Mouse (Mus musculus): ENCODE data around the gene Crxos. TPM values are rescaled to one million over a fixed set of nuclear protein-coding genes. Genes with fewer than 3 reads are reported as not detected.

The Crxos gene
- polyA plus RNA-seq, 1 experiment from 2014 or later, result not detected

DNA sequence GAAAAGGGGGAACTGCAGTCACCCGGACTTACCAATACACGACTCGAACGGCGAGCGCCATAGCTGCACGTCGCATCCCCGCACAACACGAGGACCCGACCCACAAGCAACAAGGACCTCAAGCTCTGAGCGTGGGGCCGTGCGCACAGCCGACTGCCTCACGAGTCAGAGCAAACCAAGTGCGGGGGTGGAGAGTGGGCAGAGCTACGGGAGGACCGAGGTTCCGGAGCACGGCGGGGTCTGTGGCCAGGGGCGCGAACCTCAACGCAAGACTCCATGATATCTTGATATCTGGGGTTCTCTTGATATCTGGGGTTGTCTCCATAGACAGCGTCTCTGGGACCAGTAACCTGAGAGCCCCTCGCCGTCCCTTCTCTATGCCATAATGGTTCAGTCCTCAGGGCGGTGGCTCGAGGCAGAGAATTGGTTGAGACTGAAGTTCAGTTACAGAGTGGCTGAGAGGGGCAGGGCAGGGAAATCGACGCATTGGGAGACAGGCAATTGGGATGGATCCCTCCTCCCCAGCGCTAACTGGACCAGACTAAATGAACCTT lies 39.9 kb downstream of the Crxos start, which contains the start of gene Selenow:
TSS of gene Selenow (minus strand) at position 183 of the 554 bp plus-strand sequence.
- peak within 1 kb of the TSS; percentile 83 for H3K4me2 ChIP-seq
- no peaks in the 10 kb centered on the region for H3K9me3 ChIP-seq (replicated peaks)
- no peaks in the 10 kb centered on the region for H3K27me3 ChIP-seq
- peak within 1 kb of the TSS; percentile 77 for H3K9ac ChIP-seq
- peak within 1 kb of the TSS; percentile 81 for H3K27ac ChIP-seq
- peaks cover 30% of the 10 kb centered on the region for H3K36me3 ChIP-seq
- peak; percentile 95 for ATAC-seq (replicated peaks; ENCODE audit: low FRiP score)
- peak within 1 kb of the TSS; percentile 74 for H3K4me3 ChIP-seq (replicated peaks)
- H3K4me1 ChIP-seq, result peaks cover 27% of the 10 kb centered on the region
- 0% methylated on average over 33 of the region's 33 CpGs for WGBS

DNA sequence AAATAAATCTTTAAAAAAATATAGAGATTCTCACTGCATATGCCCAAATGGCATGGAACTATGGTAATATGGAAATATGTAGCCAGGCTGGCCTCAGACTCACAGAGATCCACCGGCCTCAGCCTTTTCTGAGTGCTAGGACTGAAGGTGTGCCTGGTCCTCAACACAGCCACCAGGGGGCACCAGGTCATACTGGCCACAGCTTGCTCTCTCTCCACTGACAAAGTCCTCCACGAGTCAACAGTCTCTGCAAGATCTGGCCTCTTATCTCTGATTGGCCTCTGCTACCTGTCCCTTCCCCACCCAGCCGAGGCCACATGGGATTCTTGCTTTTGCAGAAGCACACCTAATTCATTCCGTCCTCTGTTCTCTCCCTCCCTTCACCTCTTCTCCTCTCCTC lies 47.5 kb downstream of the Crxos start:
- no peaks in the 10 kb centered on the region for H3K27me3 ChIP-seq
- peaks cover 9% of the 10 kb centered on the region; the same call in 1 of the 2 replicates for H3K4me1 ChIP-seq
- H3K4me2 ChIP-seq, result no peak overlapping the region
- no peak overlapping the region for H3K27ac ChIP-seq
- H3K9me3 ChIP-seq (replicated peaks), result no peaks in the 10 kb centered on the region
- no peak overlapping the region for H3K9ac ChIP-seq
- 44% methylated on average over 4 of the region's 4 CpGs for WGBS
- H3K36me3 ChIP-seq, result no peaks in the 10 kb centered on the region; the same call in 1 of the 2 replicates
- H3K4me3 ChIP-seq (replicated peaks), result no peak overlapping the region
- ATAC-seq (replicated peaks; ENCODE audit: low FRiP score), result 0 out of 2 replicates have a peak, but pooled peaks have one; percentile 44

DNA sequence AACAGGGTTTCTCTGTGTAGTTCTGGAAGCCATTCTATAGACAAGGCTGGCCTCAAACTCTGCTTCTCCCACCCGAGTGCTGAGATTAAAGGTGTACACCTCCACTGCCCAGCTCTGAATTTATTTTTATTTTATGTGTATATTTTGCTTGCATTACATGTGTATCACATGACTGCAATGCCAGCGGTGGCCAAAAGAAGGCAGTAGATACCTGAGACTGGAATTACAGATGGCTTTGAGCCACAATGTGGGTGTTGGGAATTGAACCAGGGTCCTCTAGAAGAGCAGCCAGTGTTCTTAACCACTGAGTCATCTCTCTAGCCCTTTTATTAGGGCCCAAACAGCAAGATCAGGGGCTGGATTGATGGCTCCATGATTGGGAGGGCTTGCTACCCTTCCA lies 48.1 kb downstream of the Crxos start:
- 61% methylated on average over 2 of the region's 2 CpGs for WGBS
- Histone ChIP-seq H3K9me3 (replicated peaks) (no peaks in the 10 kb centered on the region; the same call in 1 of the 2 replicates), H3K4me1 (peaks cover 9% of the 10 kb centered on the region; the same call in 1 of the 2 replicates), H3K9ac (no peak overlapping the region), H3K36me3 (peaks cover 5% of the 10 kb centered on the region; the same call in 1 of the 2 replicates), H3K4me2 (no peak overlapping the region), H3K27ac (no peak overlapping the region), H3K4me3 (replicated peaks) (no peak overlapping the region), H3K27me3 (no peaks in the 10 kb centered on the region)
- no peak for ATAC-seq (replicated peaks; ENCODE audit: low FRiP score)

DNA sequence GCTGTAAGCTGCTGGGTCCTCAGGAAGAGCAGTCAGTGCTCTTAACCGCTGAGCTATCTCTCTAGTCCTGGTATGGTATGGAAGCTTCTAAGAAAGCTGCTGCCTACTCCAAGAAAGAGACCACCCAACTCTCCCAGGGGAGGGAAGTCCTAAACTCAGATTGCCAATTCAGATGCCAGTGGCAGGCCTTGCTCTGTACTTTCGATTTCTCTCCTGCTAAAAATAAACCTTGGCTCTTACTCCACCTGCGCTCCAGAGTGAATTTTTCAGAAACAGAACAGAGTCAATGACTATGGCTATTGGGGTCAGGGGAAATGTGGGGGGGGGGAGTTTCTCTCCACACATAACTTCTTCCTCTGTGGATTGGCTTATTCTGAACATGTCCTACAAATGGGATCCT lies 49.2 kb downstream of the Crxos start:
- Histone ChIP-seq H3K9ac (no peak overlapping the region), H3K27me3 (no peaks in the 10 kb centered on the region), H3K36me3 (peaks cover 16% of the 10 kb centered on the region), H3K27ac (no peak overlapping the region), H3K4me2 (no peak overlapping the region), H3K4me1 (peaks cover 9% of the 10 kb centered on the region; the same call in 1 of the 2 replicates), H3K4me3 (replicated peaks) (no peak overlapping the region), H3K9me3 (replicated peaks) (no peaks in the 10 kb centered on the region; the same call in 1 of the 2 replicates)
- no peak for ATAC-seq (replicated peaks; ENCODE audit: low FRiP score)
- WGBS, result 88% methylated on average over 3 of the region's 3 CpGs

DNA sequence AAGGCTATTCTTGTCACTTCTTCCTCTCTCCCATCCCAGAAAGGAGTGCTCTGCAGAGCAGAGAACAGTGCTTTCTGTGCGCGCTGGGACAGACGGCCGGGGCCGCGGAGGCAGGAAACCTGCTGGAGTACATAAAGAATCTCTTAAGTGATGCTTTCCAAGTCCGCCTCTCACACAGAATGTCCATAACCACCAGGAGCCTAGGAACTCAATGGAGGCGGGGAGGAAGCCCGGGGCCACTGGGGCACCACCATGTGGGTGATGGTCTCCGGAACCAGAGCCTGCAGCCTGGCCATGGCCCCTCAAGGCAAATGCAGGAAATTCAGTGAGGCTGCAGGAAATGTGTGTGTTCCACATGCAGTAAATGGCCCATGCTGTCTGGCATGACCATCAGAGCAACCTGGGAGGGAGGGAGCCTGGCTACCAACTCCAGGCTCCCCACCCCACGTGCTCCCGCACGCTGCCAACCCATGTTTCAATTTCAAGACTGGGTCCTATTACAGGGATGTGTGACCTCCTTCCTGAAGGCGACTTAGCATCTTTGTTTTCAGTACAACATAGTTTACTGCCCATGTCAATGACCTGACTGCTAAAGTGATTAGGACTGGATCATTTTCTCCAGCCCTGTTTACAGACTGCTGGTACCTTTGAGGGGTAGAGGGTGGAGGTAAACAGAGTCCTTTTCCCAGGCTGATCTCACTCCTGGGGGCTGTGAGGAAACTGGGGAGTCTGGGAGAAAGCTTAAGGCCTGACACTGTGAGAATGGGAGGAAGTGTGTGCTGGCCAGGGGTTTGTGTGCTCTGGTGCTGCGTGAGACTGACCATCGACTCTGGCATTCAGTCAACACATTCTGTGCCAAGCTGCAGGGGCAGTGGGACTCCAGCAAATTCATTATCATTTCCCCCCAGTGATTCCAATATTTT lies 51.3 kb downstream of the Crxos start:
- 40% methylated on average over 16 of the region's 16 CpGs for WGBS
- Histone ChIP-seq H3K36me3 (peaks cover 36% of the 10 kb centered on the region), H3K9ac (no peak overlapping the region), H3K27me3 (no peaks in the 10 kb centered on the region), H3K4me1 (peaks cover 9% of the 10 kb centered on the region; the same call in 1 of the 2 replicates), H3K9me3 (replicated peaks) (no peaks in the 10 kb centered on the region; the same call in 1 of the 2 replicates), H3K4me3 (replicated peaks) (no peak overlapping the region), H3K27ac (peak overlapping the region; percentile 77), H3K4me2 (peak overlapping the region; percentile 5; the same call in 1 of the 2 replicates)
- ATAC-seq (replicated peaks; ENCODE audit: low FRiP score), result peak; percentile 61

DNA sequence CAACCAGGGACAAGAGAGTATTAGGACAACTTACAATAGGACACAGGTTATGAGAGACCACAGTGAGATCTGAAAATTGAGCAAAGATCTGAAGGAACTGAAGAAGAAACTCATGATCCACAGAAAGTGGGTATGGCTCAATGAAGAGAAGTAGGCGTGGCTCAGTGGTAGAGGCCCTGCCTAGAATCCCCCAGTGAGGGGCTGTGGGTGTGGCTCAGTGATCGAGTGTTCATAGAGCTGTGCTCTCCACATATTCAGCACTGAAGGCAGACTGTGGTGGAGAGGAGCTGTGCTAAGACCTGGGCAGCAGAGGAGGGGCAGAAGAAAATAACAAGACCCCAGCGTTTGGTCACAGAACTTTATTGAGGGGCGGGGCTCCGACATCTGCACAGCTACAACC lies 55.1 kb downstream of the Crxos start:
- H3K4me3 ChIP-seq (replicated peaks), result no peak overlapping the region
- H3K9me3 ChIP-seq (replicated peaks), result no peaks in the 10 kb centered on the region; the same call in 1 of the 2 replicates
- peaks cover 74% of the 10 kb centered on the region for H3K36me3 ChIP-seq
- peaks cover 9% of the 10 kb centered on the region; the same call in 1 of the 2 replicates for H3K4me1 ChIP-seq
- WGBS, result 90% methylated on average over 5 of the region's 5 CpGs
- H3K9ac ChIP-seq, result no peak overlapping the region
- ATAC-seq (replicated peaks; ENCODE audit: low FRiP score), result no peak
- H3K27me3 ChIP-seq, result no peaks in the 10 kb centered on the region
- no peak overlapping the region for H3K4me2 ChIP-seq
- H3K27ac ChIP-seq, result no peak overlapping the region

DNA sequence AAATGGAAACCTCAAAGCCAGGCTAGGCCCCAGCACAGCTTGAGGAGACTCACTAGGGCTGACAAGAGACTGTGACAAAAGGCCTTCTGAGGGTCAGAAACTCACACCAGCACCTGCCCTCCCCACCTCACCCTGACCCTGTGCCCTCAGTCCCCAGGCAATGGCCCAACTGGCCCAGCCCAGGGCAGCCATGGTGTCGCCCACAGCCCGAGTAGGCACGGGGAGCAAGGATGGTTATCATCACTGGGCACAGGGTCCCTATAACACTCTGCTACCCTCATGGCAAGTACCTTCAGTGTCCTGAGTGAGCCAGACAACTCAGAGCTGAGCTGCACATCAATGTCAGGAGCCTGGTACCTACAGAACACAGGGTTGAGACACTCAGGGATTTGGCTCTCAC lies 56.2 kb downstream of the Crxos start:
- Histone ChIP-seq H3K27ac (no peak overlapping the region), H3K4me1 (peaks cover 4% of the 10 kb centered on the region; the same call in 1 of the 2 replicates), H3K9ac (no peak overlapping the region), H3K36me3 (peaks cover 85% of the 10 kb centered on the region), H3K4me2 (no peak overlapping the region), H3K27me3 (no peaks in the 10 kb centered on the region), H3K9me3 (replicated peaks) (no peaks in the 10 kb centered on the region; the same call in 1 of the 2 replicates), H3K4me3 (replicated peaks) (no peak overlapping the region)
- 97% methylated on average over 3 of the region's 3 CpGs for WGBS
- ATAC-seq (replicated peaks; ENCODE audit: low FRiP score), result no peak; the same call in 1 of the 2 replicates

DNA sequence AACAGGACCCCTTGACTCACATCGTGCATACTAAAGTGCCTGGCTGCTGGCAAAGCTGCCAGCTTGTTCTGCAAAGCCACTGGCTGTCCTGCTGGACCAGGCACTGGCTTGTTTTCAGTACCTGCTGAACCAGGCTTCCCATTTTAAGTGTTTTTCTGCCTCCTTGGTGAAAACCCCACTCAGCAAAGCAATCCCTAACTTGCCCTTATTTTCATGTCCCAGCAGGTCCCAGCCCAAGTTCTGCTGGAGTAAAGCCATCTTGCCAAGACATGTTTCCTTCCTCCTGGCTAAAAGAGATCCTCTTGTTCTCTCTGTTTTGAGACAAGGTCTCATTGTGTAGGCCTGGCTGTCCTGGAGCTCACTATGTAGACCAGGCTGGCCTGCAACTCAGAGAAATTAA lies 61.9 kb downstream of the Crxos start:
- no peaks in the 10 kb centered on the region for H3K27me3 ChIP-seq
- WGBS, result 88% methylated on average over 1 of the region's 1 CpGs
- peak overlapping the region; percentile 90; the same call in 1 of the 2 replicates for H3K4me3 ChIP-seq (replicated peaks)
- peak overlapping the region; percentile 71; the same call in 1 of the 2 replicates for H3K4me2 ChIP-seq
- no peak overlapping the region for H3K9ac ChIP-seq
- peaks cover 52% of the 10 kb centered on the region for H3K36me3 ChIP-seq
- H3K9me3 ChIP-seq (replicated peaks), result no peaks in the 10 kb centered on the region
- H3K4me1 ChIP-seq, result peaks cover 32% of the 10 kb centered on the region
- H3K27ac ChIP-seq, result no peak overlapping the region
- no peak for ATAC-seq (replicated peaks; ENCODE audit: low FRiP score)

DNA sequence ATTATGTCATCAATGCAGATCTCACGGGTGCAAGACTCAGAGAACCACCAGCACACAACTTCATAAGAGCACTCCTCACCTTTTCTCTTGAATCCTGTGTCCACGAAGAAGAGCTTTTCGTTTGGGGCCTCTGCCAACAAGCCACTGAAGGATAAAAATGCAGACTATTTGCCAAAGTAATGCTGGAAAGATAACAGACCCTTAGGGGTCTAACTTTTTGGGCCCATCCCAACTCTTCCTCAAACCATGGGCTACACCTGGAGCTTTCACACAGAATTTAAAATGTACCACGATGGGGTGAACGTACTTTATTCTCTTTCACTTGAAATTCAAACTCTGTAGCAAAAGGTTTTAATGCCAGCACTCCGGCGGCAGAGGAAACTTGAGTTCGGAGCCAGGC lies 62.8 kb downstream of the Crxos start:
- H3K27ac ChIP-seq, result peak overlapping the region; percentile 98; the same call in 1 of the 2 replicates
- H3K9me3 ChIP-seq (replicated peaks), result no peaks in the 10 kb centered on the region
- H3K9ac ChIP-seq, result peak overlapping the region; percentile 85
- H3K4me2 ChIP-seq, result peak overlapping the region; percentile 71
- H3K4me1 ChIP-seq, result peaks cover 32% of the 10 kb centered on the region
- ATAC-seq (replicated peaks; ENCODE audit: low FRiP score), result no peak
- peaks cover 52% of the 10 kb centered on the region for H3K36me3 ChIP-seq
- WGBS, result 5% methylated on average over 8 of the region's 8 CpGs
- peak overlapping the region; percentile 90 for H3K4me3 ChIP-seq (replicated peaks)
- H3K27me3 ChIP-seq, result no peaks in the 10 kb centered on the region

DNA sequence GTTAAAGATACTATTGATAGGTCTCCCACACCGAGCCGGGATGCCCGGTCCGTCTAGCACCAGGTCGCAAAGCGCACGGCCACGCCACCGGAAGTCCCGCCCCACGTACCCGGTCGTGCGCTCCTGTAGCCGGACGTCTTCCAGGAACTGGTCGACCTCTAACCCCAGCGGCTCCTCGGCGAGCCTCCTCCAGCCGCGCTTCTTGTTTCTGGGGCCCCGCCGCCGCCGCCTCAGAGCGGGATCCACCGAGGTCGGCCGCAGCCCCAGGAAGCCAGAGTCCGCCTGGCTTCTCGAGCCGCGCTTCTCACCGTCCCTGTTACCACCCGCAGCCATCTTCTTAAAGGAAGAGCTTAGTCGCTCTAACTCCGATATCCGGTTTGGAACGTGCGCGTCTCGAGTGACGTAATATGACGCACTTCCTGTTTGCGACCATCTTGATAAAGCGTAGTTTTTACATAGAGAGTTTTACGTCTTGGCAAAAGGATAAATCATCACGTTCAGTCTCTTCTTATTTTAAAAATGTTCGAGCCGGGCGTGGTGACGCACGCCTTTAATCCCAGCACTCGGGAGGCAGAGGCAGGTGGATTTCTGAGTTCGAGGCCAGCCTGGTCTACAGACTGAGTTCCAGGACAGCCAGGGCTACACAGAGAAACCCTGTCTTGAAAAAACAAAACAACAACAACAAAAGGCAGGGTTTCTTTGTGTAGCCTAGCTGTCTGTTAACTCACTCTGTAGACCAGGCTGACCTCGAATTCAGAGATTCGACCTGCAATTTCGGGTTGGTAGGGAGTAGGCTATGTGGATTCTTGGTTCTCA lies 63.5 kb downstream of the Crxos start, which contains the start of gene Nop53:
TSS of gene Nop53 (minus strand) at position 354 of the 816 bp plus-strand sequence.
- Histone ChIP-seq H3K4me3 (replicated peaks) (peak within 1 kb of the TSS; percentile 90), H3K4me2 (peak within 1 kb of the TSS; percentile 71), H3K4me1 (peaks cover 32% of the 10 kb centered on the region), H3K27ac (peak within 1 kb of the TSS; percentile 98), H3K9me3 (replicated peaks) (no peaks in the 10 kb centered on the region), H3K36me3 (peaks cover 48% of the 10 kb centered on the region), H3K27me3 (no peaks in the 10 kb centered on the region), H3K9ac (peak within 1 kb of the TSS; percentile 85)
- peak; percentile 91 for ATAC-seq (replicated peaks; ENCODE audit: low FRiP score)
- WGBS, result 2% methylated on average over 59 of the region's 59 CpGs

DNA sequence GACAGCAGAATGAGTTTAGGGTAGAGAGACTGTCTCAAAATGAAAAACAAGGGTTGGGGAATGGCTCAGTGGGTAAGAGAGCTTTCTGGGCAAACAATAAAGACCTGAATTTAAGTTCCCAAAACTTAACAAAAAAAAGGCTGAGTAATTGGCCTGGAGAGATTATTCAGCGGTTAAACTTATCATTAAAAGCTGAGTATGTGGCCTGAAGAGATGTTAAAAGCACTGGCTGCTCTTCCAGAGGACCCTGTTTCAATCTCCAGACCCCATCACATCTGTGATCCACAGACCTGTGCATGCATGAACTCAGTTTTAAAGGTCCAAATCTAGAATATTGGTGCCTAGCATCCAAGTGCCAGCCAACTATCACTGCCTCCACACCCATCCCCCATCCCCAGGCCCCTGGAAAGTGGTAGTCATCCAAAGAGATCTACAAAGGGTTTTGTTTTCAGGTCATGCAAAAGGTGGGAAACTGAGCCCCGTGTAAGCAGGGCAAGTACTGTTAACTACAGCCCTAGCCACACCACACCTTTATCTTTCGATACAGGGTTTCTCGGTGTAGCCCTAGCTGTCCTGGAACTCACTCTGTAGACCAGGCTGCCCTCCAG lies 65.3 kb downstream of the Crxos start:
- H3K9ac ChIP-seq, result 0 out of 2 replicates have a peak overlapping the region, but pooled peaks have one; percentile 29
- no peak; the same call in 1 of the 2 replicates for ATAC-seq (replicated peaks; ENCODE audit: low FRiP score)
- 47% methylated on average over 4 of the region's 4 CpGs for WGBS
- H3K36me3 ChIP-seq, result peaks cover 38% of the 10 kb centered on the region
- peaks cover 32% of the 10 kb centered on the region for H3K4me1 ChIP-seq
- peak overlapping the region; percentile 67; the same call in 1 of the 2 replicates for H3K27ac ChIP-seq
- H3K27me3 ChIP-seq, result no peaks in the 10 kb centered on the region
- no peaks in the 10 kb centered on the region for H3K9me3 ChIP-seq (replicated peaks)
- peak overlapping the region; percentile 33; the same call in 1 of the 2 replicates for H3K4me3 ChIP-seq (replicated peaks)
- peak overlapping the region; percentile 65 for H3K4me2 ChIP-seq
